Mouse (Mus musculus) intestine, embryonic 15.5 days (tissue): ENCODE data around the gene Lmntd1. TPM values are rescaled to one million over a fixed set of nuclear protein-coding genes. Genes with fewer than 3 reads are reported as not detected.
"Not testable (repeated sequence)": the region's sequence is repeated elsewhere in the genome, so short reads cannot be mapped to it uniquely, and the experiment has no call there.

Experiments
- ATAC-seq: fragments of 200-750 bp; cut with Nextera tagmentation; 2 replicates; pipeline ENCODE4 v1.8.0; 2017; ENCODE audit warnings: moderate TSS enrichment, moderate library complexity
- H3K27ac ChIP-seq: fragments of 300-500 bp; sonication (generic); 2 replicates; pipeline ENCODE4 v1.5.1; 2015; ENCODE audit warnings: mild to moderate bottlenecking, inconsistent platforms
- H3K27me3 ChIP-seq: fragments of 300-500 bp; sonication (generic); replicated peaks from 2 replicates; pipeline ENCODE4 v1.6.1; 2015; ENCODE audit warnings: inconsistent platforms
- H3K36me3 ChIP-seq: fragments of 300-500 bp; sonication (generic); 2 replicates; pipeline ENCODE4 v1.6.1; 2015; ENCODE audit warnings: inconsistent platforms
- H3K4me1 ChIP-seq: fragments of 300-500 bp; sonication (generic); replicated peaks from 2 replicates; pipeline ENCODE4 v1.6.1; 2015; ENCODE audit warnings: inconsistent platforms
- H3K4me2 ChIP-seq: fragments of 300-500 bp; sonication (generic); replicated peaks from 2 replicates; pipeline ENCODE4 v1.6.1; 2015; ENCODE audit warnings: mild to moderate bottlenecking, inconsistent platforms
- H3K4me3 ChIP-seq: fragments of 300-500 bp; sonication (generic); replicated peaks from 2 replicates; pipeline ENCODE4 v1.5.1; 2015; ENCODE audit warnings: inconsistent platforms
- H3K9ac ChIP-seq: fragments of 300-500 bp; sonication (generic); 2 replicates; pipeline ENCODE4 v1.6.1; 2015; ENCODE audit warnings: inconsistent platforms
- H3K9me3 ChIP-seq: fragments of 300-500 bp; sonication (generic); 2 replicates; pipeline ENCODE4 v1.6.1; 2016; ENCODE audit warnings: inconsistent platforms
- WGBS: fragments of 180-500 bp; shearing (Covaris S2); methylation state at CpG from one replicate; pipeline ENCODE4 v1.1.7; 2015; 5-methylcytosine and 5-hydroxymethylcytosine counted together
- polyA plus RNA-seq: library from polyadenylated mRNA; unstranded; fragments of >200 nt; fragmentation: Nextera tagmentation; extraction: Ambion mirVana; gene quantifications from 2 replicates; pipeline ENCODE4 v1.2.1, GENCODE M21; 2015

Lmntd1 gene
- polyA plus RNA-seq, 1 experiment from 2014 or later: 0.80 TPM

GRCm38 (mm10) chr6:145338571-145339294 lies 275.4 kb downstream of the Lmntd1 start:
- H3K9me3 ChIP-seq: no peaks in the 10 kb centered on the region
- WGBS: 38% methylated on average over 12 of the region's 12 CpGs
- H3K4me1 ChIP-seq: peaks cover 13% of the 10 kb centered on the region
- 0 out of 2 replicates have a peak overlapping the region, but pooled peaks have one; percentile 31 for H3K4me2 ChIP-seq
- H3K9ac ChIP-seq: 0 out of 2 replicates have a peak overlapping the region, but pooled peaks have one; percentile 20
- peak overlapping the region; percentile 58 for H3K27ac ChIP-seq
- 0 out of 2 replicates have a peak, but pooled peaks have one; percentile 7 for ATAC-seq
- no peaks in the 10 kb centered on the region for H3K27me3 ChIP-seq
- H3K36me3 ChIP-seq: no peaks in the 10 kb centered on the region
- no peak overlapping the region for H3K4me3 ChIP-seq

GRCm38 (mm10) chr6:145337521-145337920 lies 276.6 kb downstream of the Lmntd1 start:
- H3K4me2 ChIP-seq, H3K36me3 ChIP-seq, H3K4me3 ChIP-seq, H3K27me3 ChIP-seq, H3K9me3 ChIP-seq, ATAC-seq, H3K27ac ChIP-seq, H3K9ac ChIP-seq: not testable (repeated sequence)
- peaks cover 13% of the 10 kb centered on the region for H3K4me1 ChIP-seq
- WGBS: 84% methylated on average over 6 of the region's 6 CpGs

- Histone ChIP-seq H3K36me3 (no peaks in the 10 kb centered on the region), H3K4me2 (no peak overlapping the region; the same call in 1 of the 2 replicates), H3K9me3 (no peaks in the 10 kb centered on the region), H3K9ac (no peak overlapping the region), H3K27me3 (no peaks in the 10 kb centered on the region), H3K4me3 (no peak overlapping the region), H3K27ac (no peak overlapping the region), H3K4me1 (peaks cover 13% of the 10 kb centered on the region)
- peak; percentile 16; the same call in 1 of the 2 replicates for ATAC-seq
- 47% methylated on average over 18 of the region's 18 CpGs for WGBS
Observed at GRCm38 (mm10) chr6:145335876-145336768, 278.0 kb downstream of the Lmntd1 start.

GRCm38 (mm10) chr6:145334211-145334610 lies 279.9 kb downstream of the Lmntd1 start:
- H3K27ac ChIP-seq: no peak overlapping the region
- no peak overlapping the region for H3K9ac ChIP-seq
- no peaks in the 10 kb centered on the region for H3K36me3 ChIP-seq
- ATAC-seq: no peak
- 78% methylated on average over 3 of the region's 3 CpGs for WGBS
- peaks cover 8% of the 10 kb centered on the region for H3K4me1 ChIP-seq
- no peak overlapping the region for H3K4me2 ChIP-seq
- no peaks in the 10 kb centered on the region for H3K9me3 ChIP-seq
- H3K27me3 ChIP-seq: no peaks in the 10 kb centered on the region
- H3K4me3 ChIP-seq: no peak overlapping the region

- no peak overlapping the region for H3K27ac ChIP-seq
- H3K4me3 ChIP-seq: no peak overlapping the region
- H3K9me3 ChIP-seq: no peaks in the 10 kb centered on the region; the same call in 1 of the 2 replicates
- H3K4me1 ChIP-seq: 0 out of 2 replicates have a peak, but pooled peaks cover 4% of the 10 kb centered on the region
- 80% methylated on average over 12 of the region's 12 CpGs for WGBS
- 0 out of 2 replicates have a peak, but pooled peaks have one; percentile 14 for ATAC-seq
- no peaks in the 10 kb centered on the region for H3K27me3 ChIP-seq
- H3K9ac ChIP-seq: no peak overlapping the region
- H3K4me2 ChIP-seq: no peak overlapping the region
- no peaks in the 10 kb centered on the region for H3K36me3 ChIP-seq
Observed at GRCm38 (mm10) chr6:145326141-145326806, 287.8 kb downstream of the Lmntd1 start.

- Histone ChIP-seq H3K4me2 (no peak overlapping the region), H3K4me1 (0 out of 2 replicates have a peak, but pooled peaks cover 4% of the 10 kb centered on the region), H3K27ac (no peak overlapping the region), H3K27me3 (no peaks in the 10 kb centered on the region), H3K4me3 (no peak overlapping the region), H3K9me3 (no peaks in the 10 kb centered on the region; the same call in 1 of the 2 replicates), H3K36me3 (no peaks in the 10 kb centered on the region), H3K9ac (no peak overlapping the region)
- ATAC-seq: no peak
- WGBS: 49% methylated on average over 6 of the region's 6 CpGs
Observed at GRCm38 (mm10) chr6:145325095-145325494, 289.0 kb downstream of the Lmntd1 start.

GRCm38 (mm10) chr6:145324470-145324869 lies 289.6 kb downstream of the Lmntd1 start:
- Histone ChIP-seq H3K27me3 (no peaks in the 10 kb centered on the region), H3K9ac (no peak overlapping the region), H3K9me3 (no peaks in the 10 kb centered on the region; the same call in 1 of the 2 replicates), H3K36me3 (no peaks in the 10 kb centered on the region), H3K4me1 (0 out of 2 replicates have a peak, but pooled peaks cover 4% of the 10 kb centered on the region), H3K4me3 (no peak overlapping the region), H3K4me2 (no peak overlapping the region), H3K27ac (no peak overlapping the region)
- 34% methylated on average over 7 of the region's 7 CpGs for WGBS
- peak; percentile 85 for ATAC-seq

- ATAC-seq: no peak
- H3K9ac ChIP-seq: no peak overlapping the region
- no peaks in the 10 kb centered on the region for H3K36me3 ChIP-seq
- no peaks in the 10 kb centered on the region; the same call in 1 of the 2 replicates for H3K9me3 ChIP-seq
- H3K4me1 ChIP-seq: 0 out of 2 replicates have a peak, but pooled peaks cover 4% of the 10 kb centered on the region
- no peak overlapping the region for H3K4me2 ChIP-seq
- no peaks in the 10 kb centered on the region for H3K27me3 ChIP-seq
- 85% methylated on average over 7 of the region's 7 CpGs for WGBS
- no peak overlapping the region for H3K4me3 ChIP-seq
- H3K27ac ChIP-seq: no peak overlapping the region
Observed at GRCm38 (mm10) chr6:145322246-145322645, 291.9 kb downstream of the Lmntd1 start.

- H3K4me2 ChIP-seq: no peak overlapping the region
- no peaks in the 10 kb centered on the region for H3K36me3 ChIP-seq
- no peaks in the 10 kb centered on the region; the same call in 1 of the 2 replicates for H3K9me3 ChIP-seq
- ATAC-seq: no peak
- no peak overlapping the region for H3K27ac ChIP-seq
- 0 out of 2 replicates have a peak, but pooled peaks cover 4% of the 10 kb centered on the region for H3K4me1 ChIP-seq
- no peak overlapping the region for H3K4me3 ChIP-seq
- H3K27me3 ChIP-seq: no peaks in the 10 kb centered on the region
- 86% methylated on average over 10 of the region's 10 CpGs for WGBS
- H3K9ac ChIP-seq: no peak overlapping the region
Observed at GRCm38 (mm10) chr6:145320156-145320555, 294.0 kb downstream of the Lmntd1 start.
